Mouse (Mus musculus) limb, embryonic 14.5 days (tissue): ENCODE results near the gene Heg1. TPM values are rescaled to one million over a fixed set of nuclear protein-coding genes. Genes with fewer than 3 reads are reported as not detected.

Experiments
- ATAC-seq: fragments of 200-750 bp; cut with Nextera tagmentation; 2 replicates; pipeline ENCODE4 v1.8.0; 2017; ENCODE audit warnings: low read depth, moderate number of reproducible peaks, moderate TSS enrichment; ENCODE audit not compliant: low FRiP score
- DNase-seq: peaks from one replicate; pipeline ENCODE4 v3.0.0-alpha.2; 2015; ENCODE audit warnings: low spot score
- H3K27ac ChIP-seq: fragments of 300-500 bp; sonication (generic); replicated peaks from 2 replicates; pipeline ENCODE4 v1.5.1; 2014; ENCODE audit warnings: low read depth, mild to moderate bottlenecking, low read length, moderate library complexity, mixed read lengths
- H3K27me3 ChIP-seq: fragments of 300-500 bp; sonication (generic); 2 replicates; pipeline ENCODE4 v1.6.1; 2014; ENCODE audit warnings: low read length, mixed read lengths; ENCODE audit not compliant: control insufficient read depth, insufficient read depth
- H3K36me3 ChIP-seq: fragments of 300-500 bp; sonication (generic); 2 replicates; pipeline ENCODE4 v1.6.1; 2014; ENCODE audit warnings: mild to moderate bottlenecking, low read length, moderate library complexity, mixed read lengths; ENCODE audit not compliant: control insufficient read depth, insufficient read depth
- H3K4me1 ChIP-seq: fragments of 300-500 bp; sonication (generic); 2 replicates; pipeline ENCODE4 v1.6.1; 2014; ENCODE audit warnings: antibody characterized with exemption, low read length, mixed read lengths; ENCODE audit not compliant: control insufficient read depth, insufficient read depth
- H3K4me2 ChIP-seq: fragments of 300-500 bp; sonication (generic); replicated peaks from 2 replicates; pipeline ENCODE4 v1.6.1; 2014; ENCODE audit warnings: low read depth, mild to moderate bottlenecking, low read length, moderate library complexity; ENCODE audit not compliant: severe bottlenecking
- H3K4me3 ChIP-seq: fragments of 300-500 bp; sonication (generic); replicated peaks from 2 replicates; pipeline ENCODE4 v1.5.1; 2014; ENCODE audit warnings: low read length
- H3K9ac ChIP-seq: fragments of 300-500 bp; sonication (generic); 2 replicates; pipeline ENCODE4 v1.6.1; 2014; ENCODE audit warnings: mild to moderate bottlenecking, low read depth, low read length, moderate library complexity; ENCODE audit not compliant: severe bottlenecking
- H3K9me3 ChIP-seq: fragments of 300-500 bp; sonication (generic); 2 replicates; pipeline ENCODE4 v1.6.1; 2016; ENCODE audit warnings: low read length; ENCODE audit not compliant: control insufficient read depth
- POLR2A ChIP-seq: fragments of 200-500 bp; IDR thresholded peaks from 2 replicates; pipeline ENCODE4 v1.8.0; 2012; ENCODE audit warnings: inconsistent platforms, mild to moderate bottlenecking, moderate library complexity, borderline replicate concordance; ENCODE audit not compliant: insufficient read depth, insufficient read length; ENCODE audit errors: extremely low read depth
- WGBS: fragments of 180-500 bp; shearing (Covaris S2); extraction: QIAGEN DNeasy Blood & Tissue Kit; methylation state at CpG from one replicate; pipeline ENCODE4 v1.1.7; 2014; 5-methylcytosine and 5-hydroxymethylcytosine counted together
- polyA plus RNA-seq, 2 experiments: library from polyadenylated mRNA; depleted of rRNA in 1 of 2; stranded (reverse) in 1 of 2; unstranded in 1 of 2; fragments of >200 nt; fragmentation: Nextera tagmentation in 1 of 2; extraction: Ambion mirVana in 1 of 2; gene quantifications; 2 replicates each; pipeline versions ENCODE4 v1.2.1 to v1.2.3; 2012 to 2014

The Heg1 gene
- polyA plus RNA-seq, 2 experiments: 20.8 to 22.0 TPM

- Histone ChIP-seq H3K4me1 (peaks cover 2% of the 10 kb centered on the region; the same call in 1 of the 2 replicates), H3K4me2 (no peak overlapping the region), H3K27me3 (no peaks in the 10 kb centered on the region), H3K4me3 (no peak overlapping the region), H3K27ac (no peak overlapping the region), H3K36me3 (peaks cover 22% of the 10 kb centered on the region), H3K9me3 (no peaks in the 10 kb centered on the region), H3K9ac (no peak overlapping the region)
- 62% methylated on average over 15 of the region's 15 CpGs for WGBS
- TF ChIP-seq POLR2A: no peak
- ATAC-seq: no peak
- DNase-seq: no peak
Observed at GRCm38 (mm10) chr16:33732846-33733580, 48.8 kb downstream of the Heg1 start.

GRCm38 (mm10) chr16:33733864-33734263 lies 49.7 kb downstream of the Heg1 start:
- Histone ChIP-seq H3K9ac (no peak overlapping the region), H3K36me3 (peaks cover 21% of the 10 kb centered on the region), H3K4me2 (no peak overlapping the region), H3K4me1 (peaks cover 10% of the 10 kb centered on the region), H3K27ac (no peak overlapping the region), H3K9me3 (no peaks in the 10 kb centered on the region), H3K4me3 (no peak overlapping the region), H3K27me3 (no peaks in the 10 kb centered on the region)
- ATAC-seq: no peak
- no peak for DNase-seq
- WGBS: 91% methylated on average over 6 of the region's 6 CpGs
- TF ChIP-seq POLR2A: no peak

- no peak overlapping the region for H3K4me2 ChIP-seq
- ATAC-seq: no peak
- H3K4me1 ChIP-seq: peaks cover 17% of the 10 kb centered on the region
- H3K36me3 ChIP-seq: peaks cover 21% of the 10 kb centered on the region
- WGBS: 41% methylated on average over 10 of the region's 10 CpGs
- no peaks in the 10 kb centered on the region for H3K9me3 ChIP-seq
- no peak overlapping the region for H3K4me3 ChIP-seq
- no peaks in the 10 kb centered on the region for H3K27me3 ChIP-seq
- TF ChIP-seq POLR2A: no peak
- no peak overlapping the region for H3K9ac ChIP-seq
- no peak for DNase-seq
- H3K27ac ChIP-seq: no peak overlapping the region
Observed at GRCm38 (mm10) chr16:33734545-33734944, 50.4 kb downstream of the Heg1 start.

GRCm38 (mm10) chr16:33735238-33735637 lies 51.1 kb downstream of the Heg1 start:
- WGBS: 61% methylated on average over 5 of the region's 5 CpGs
- H3K36me3 ChIP-seq: peaks cover 20% of the 10 kb centered on the region
- no peaks in the 10 kb centered on the region for H3K9me3 ChIP-seq
- DNase-seq (no peak), ATAC-seq (no peak)
- no peak overlapping the region for H3K9ac ChIP-seq
- no peak overlapping the region for H3K4me3 ChIP-seq
- H3K27me3 ChIP-seq: no peaks in the 10 kb centered on the region
- H3K27ac ChIP-seq: no peak overlapping the region
- peaks cover 24% of the 10 kb centered on the region for H3K4me1 ChIP-seq
- no peak overlapping the region for H3K4me2 ChIP-seq
- no peak for TF ChIP-seq POLR2A

GRCm38 (mm10) chr16:33735791-33736190 lies 51.6 kb downstream of the Heg1 start:
- DNase-seq: no peak
- H3K27me3 ChIP-seq: no peaks in the 10 kb centered on the region
- H3K4me2 ChIP-seq: no peak overlapping the region
- no peak overlapping the region for H3K9ac ChIP-seq
- peaks cover 28% of the 10 kb centered on the region for H3K4me1 ChIP-seq
- peaks cover 14% of the 10 kb centered on the region for H3K36me3 ChIP-seq
- ATAC-seq: no peak
- H3K27ac ChIP-seq: no peak overlapping the region
- H3K4me3 ChIP-seq: no peak overlapping the region
- no peak for TF ChIP-seq POLR2A
- H3K9me3 ChIP-seq: no peaks in the 10 kb centered on the region
- WGBS: 69% methylated on average over 5 of the region's 5 CpGs
